Mouse (Mus musculus): ENCODE results near the gene Pga5.

DNA sequence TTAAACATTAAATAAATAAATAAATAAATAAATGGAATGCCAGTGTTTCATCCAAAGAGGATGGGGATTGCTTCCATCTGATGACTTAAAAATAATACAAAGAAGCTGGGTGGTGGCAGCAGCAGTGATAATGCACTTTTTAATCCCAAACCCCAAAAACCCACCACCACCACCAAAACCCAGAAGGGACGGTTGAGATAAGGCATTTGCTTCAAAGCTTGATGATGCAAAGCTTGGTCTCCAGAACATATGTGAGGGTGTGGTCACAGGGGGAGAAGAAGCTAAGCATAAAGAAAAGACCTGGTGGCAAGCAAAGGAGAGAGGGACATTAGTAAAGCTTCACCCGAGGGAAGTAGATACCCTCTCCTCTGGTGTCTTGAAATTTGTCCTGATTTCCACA is 16.0 kb downstream of the Pga5 start:
- TF ChIP-seq CTCF (IDR thresholded peaks at IDR 0.05; ENCODE audit: borderline replicate concordance, insufficient read depth, low read depth, low read length) (no peak), POLR2A (IDR thresholded peaks at IDR 0.05; ENCODE audit: borderline replicate concordance, insufficient read depth, low read length) (no peak)
